Mouse (Mus musculus) embryonic facial prominence, embryonic 11.5 days (tissue): ENCODE measurements around the gene Clip2. TPM values are rescaled to one million over a fixed set of nuclear protein-coding genes. Genes with fewer than 3 reads are reported as not detected.

Experiments
- ATAC-seq: fragments of 200-750 bp; cut with Nextera tagmentation; replicated peaks from 2 replicates; pipeline ENCODE4 v1.8.0; 2017; ENCODE audit warnings: low read depth; ENCODE audit not compliant: insufficient number of reproducible peaks, low FRiP score, low TSS enrichment
- DNase-seq: peaks from one replicate; pipeline ENCODE4 v3.0.0-alpha.2; 2015; ENCODE audit warnings: low spot score
- H3K27ac ChIP-seq: fragments of 300-500 bp; sonication (generic); replicated peaks from 2 replicates; pipeline ENCODE4 v1.5.1; 2014; ENCODE audit warnings: mild to moderate bottlenecking, low read depth, low read length, control low read depth
- H3K27me3 ChIP-seq: fragments of 300-500 bp; sonication (generic); 2 replicates; pipeline ENCODE4 v1.6.1; 2014; ENCODE audit warnings: mild to moderate bottlenecking, low read length, moderate library complexity, mixed read lengths; ENCODE audit not compliant: control insufficient read depth, insufficient read depth
- H3K36me3 ChIP-seq: fragments of 300-500 bp; sonication (generic); replicated peaks from 2 replicates; pipeline ENCODE4 v1.6.1; 2014; ENCODE audit warnings: low read depth, mild to moderate bottlenecking, low read length, moderate library complexity, mixed read lengths; ENCODE audit not compliant: control insufficient read depth, insufficient read depth
- H3K4me1 ChIP-seq: fragments of 300-500 bp; sonication (generic); 2 replicates; pipeline ENCODE4 v1.6.1; 2014; ENCODE audit warnings: low read length, mixed read lengths; ENCODE audit not compliant: control insufficient read depth, insufficient read depth
- H3K4me2 ChIP-seq: fragments of 300-500 bp; sonication (generic); 2 replicates; pipeline ENCODE4 v1.6.1; 2014; ENCODE audit warnings: low read depth, mild to moderate bottlenecking, control low read depth, low read length, moderate library complexity
- H3K4me3 ChIP-seq: fragments of 300-500 bp; sonication (generic); 2 replicates; pipeline ENCODE4 v1.5.1; 2014; ENCODE audit warnings: low read depth, low read length, control low read depth
- H3K9ac ChIP-seq: fragments of 300-500 bp; sonication (generic); replicated peaks from 2 replicates; pipeline ENCODE4 v1.6.1; 2014; ENCODE audit warnings: mild to moderate bottlenecking, control low read depth, low read length
- H3K9me3 ChIP-seq: fragments of 300-500 bp; sonication (generic); replicated peaks from 2 replicates; pipeline ENCODE4 v1.6.1; 2016; ENCODE audit warnings: mild to moderate bottlenecking, low read length, inconsistent platforms, mixed read lengths; ENCODE audit not compliant: control insufficient read depth
- WGBS: fragments of 180-500 bp; shearing (Covaris S2); extraction: QIAGEN DNeasy Blood & Tissue Kit; methylation state at CpG from one replicate; pipeline ENCODE4 v1.1.7; 2014; 5-methylcytosine and 5-hydroxymethylcytosine counted together
- polyA plus RNA-seq: library from polyadenylated mRNA; unstranded; fragments of >200 nt; fragmentation: Nextera tagmentation; extraction: Ambion mirVana; gene quantifications from 2 replicates; pipeline ENCODE4 v1.2.1, GENCODE M21; 2014

Clip2 gene
- polyA plus RNA-seq, 1 experiment from 2014 or later, result 4.6 TPM

GRCm38 (mm10) chr5:134462316-134462715, 89.9 kb downstream of the Clip2 start:
- no peak overlapping the region for H3K4me2 ChIP-seq
- no peak overlapping the region for H3K27ac ChIP-seq
- ATAC-seq (no peak), DNase-seq (no peak)
- no peaks in the 10 kb centered on the region for H3K36me3 ChIP-seq
- no peak overlapping the region for H3K9ac ChIP-seq
- WGBS, result 82% methylated on average over 2 of the region's 2 CpGs
- no peaks in the 10 kb centered on the region for H3K9me3 ChIP-seq
- peaks cover 8% of the 10 kb centered on the region for H3K4me1 ChIP-seq
- no peaks in the 10 kb centered on the region for H3K27me3 ChIP-seq
- no peak overlapping the region for H3K4me3 ChIP-seq

GRCm38 (mm10) chr5:134460546-134460945, 91.7 kb downstream of the Clip2 start:
- DNase-seq, result no peak
- no peaks in the 10 kb centered on the region for H3K36me3 ChIP-seq
- ATAC-seq, result no peak
- H3K4me1 ChIP-seq, result no peaks in the 10 kb centered on the region
- no peaks in the 10 kb centered on the region for H3K9me3 ChIP-seq
- H3K9ac ChIP-seq, result no peak overlapping the region
- 94% methylated on average over 4 of the region's 4 CpGs for WGBS
- no peaks in the 10 kb centered on the region for H3K27me3 ChIP-seq
- no peak overlapping the region for H3K4me3 ChIP-seq
- no peak overlapping the region for H3K27ac ChIP-seq
- no peak overlapping the region for H3K4me2 ChIP-seq

GRCm38 (mm10) chr5:134459096-134459495, 93.1 kb downstream of the Clip2 start:
- Histone ChIP-seq H3K4me2 (no peak overlapping the region), H3K27me3 (no peaks in the 10 kb centered on the region), H3K36me3 (no peaks in the 10 kb centered on the region), H3K9me3 (no peaks in the 10 kb centered on the region), H3K27ac (no peak overlapping the region), H3K4me3 (no peak overlapping the region), H3K9ac (no peak overlapping the region), H3K4me1 (peaks cover 3% of the 10 kb centered on the region; the same call in 1 of the 2 replicates)
- DNase-seq, result no peak
- no peak for ATAC-seq
- 91% methylated on average over 7 of the region's 7 CpGs for WGBS

- no peak overlapping the region for H3K4me3 ChIP-seq
- ATAC-seq, result no peak
- DNase-seq, result no peak
- no peak overlapping the region for H3K9ac ChIP-seq
- H3K27ac ChIP-seq, result no peak overlapping the region
- H3K9me3 ChIP-seq, result no peaks in the 10 kb centered on the region
- peaks cover 3% of the 10 kb centered on the region; the same call in 1 of the 2 replicates for H3K4me1 ChIP-seq
- 93% methylated on average over 3 of the region's 3 CpGs for WGBS
- H3K4me2 ChIP-seq, result no peak overlapping the region
- H3K36me3 ChIP-seq, result no peaks in the 10 kb centered on the region
- no peaks in the 10 kb centered on the region for H3K27me3 ChIP-seq
Observed at GRCm38 (mm10) chr5:134458416-134458815, 93.8 kb downstream of the Clip2 start.

GRCm38 (mm10) chr5:134457371-134457770, 94.9 kb downstream of the Clip2 start:
- DNase-seq (no peak), ATAC-seq (no peak)
- H3K9ac ChIP-seq, result no peak overlapping the region
- WGBS, result 90% methylated on average over 2 of the region's 2 CpGs
- no peak overlapping the region for H3K4me3 ChIP-seq
- no peak overlapping the region for H3K27ac ChIP-seq
- peaks cover 3% of the 10 kb centered on the region; the same call in 1 of the 2 replicates for H3K4me1 ChIP-seq
- no peaks in the 10 kb centered on the region for H3K9me3 ChIP-seq
- no peak overlapping the region for H3K4me2 ChIP-seq
- no peaks in the 10 kb centered on the region for H3K36me3 ChIP-seq
- no peaks in the 10 kb centered on the region for H3K27me3 ChIP-seq

GRCm38 (mm10) chr5:134456503-134456962, 95.7 kb downstream of the Clip2 start, which contains the start of gene Gtf2ird1:
TSS of gene Gtf2ird1 (minus strand) at chr5:134456716.
- Histone ChIP-seq H3K4me2 (peak within 1 kb of the TSS; percentile 86), H3K9me3 (no peaks in the 10 kb centered on the region), H3K27ac (peak within 1 kb of the TSS; percentile 91), H3K36me3 (no peaks in the 10 kb centered on the region), H3K4me1 (peaks cover 3% of the 10 kb centered on the region; the same call in 1 of the 2 replicates), H3K9ac (peak within 1 kb of the TSS; percentile 92), H3K4me3 (peak within 1 kb of the TSS; percentile 82), H3K27me3 (no peaks in the 10 kb centered on the region)
- ATAC-seq (peak; percentile 84), DNase-seq (peak; percentile 80)
- WGBS, result under 1% methylated on average over 42 of the region's 44 CpGs

GRCm38 (mm10) chr5:134455914-134456423, 96.3 kb downstream of the Clip2 start:
- DNase-seq, result peak; percentile 85
- H3K9me3 ChIP-seq, result no peaks in the 10 kb centered on the region
- no peaks in the 10 kb centered on the region for H3K27me3 ChIP-seq
- no peaks in the 10 kb centered on the region for H3K36me3 ChIP-seq
- peak overlapping the region; percentile 91 for H3K27ac ChIP-seq
- H3K4me1 ChIP-seq, result peaks cover 3% of the 10 kb centered on the region; the same call in 1 of the 2 replicates
- peak overlapping the region; percentile 86 for H3K4me2 ChIP-seq
- 0% methylated on average over 17 of the region's 17 CpGs for WGBS
- ATAC-seq, result peak; percentile 46
- H3K9ac ChIP-seq, result peak overlapping the region; percentile 92
- peak overlapping the region; percentile 82 for H3K4me3 ChIP-seq

- peak; percentile 78 for DNase-seq
- Histone ChIP-seq H3K4me2 (peak overlapping the region; percentile 86), H3K27ac (peak overlapping the region; percentile 91), H3K9ac (peak overlapping the region; percentile 92), H3K4me1 (peaks cover 3% of the 10 kb centered on the region; the same call in 1 of the 2 replicates), H3K27me3 (no peaks in the 10 kb centered on the region), H3K9me3 (no peaks in the 10 kb centered on the region), H3K4me3 (peak overlapping the region; percentile 82), H3K36me3 (no peaks in the 10 kb centered on the region)
- ATAC-seq, result peak; percentile 24; the same call in 1 of the 2 replicates
- 3% methylated on average over 21 of the region's 21 CpGs for WGBS
Observed at GRCm38 (mm10) chr5:134455186-134455895, 96.9 kb downstream of the Clip2 start.
